9 mouse cellular contexts compared by ENCODE assay signal in the genomic region with DNA sequence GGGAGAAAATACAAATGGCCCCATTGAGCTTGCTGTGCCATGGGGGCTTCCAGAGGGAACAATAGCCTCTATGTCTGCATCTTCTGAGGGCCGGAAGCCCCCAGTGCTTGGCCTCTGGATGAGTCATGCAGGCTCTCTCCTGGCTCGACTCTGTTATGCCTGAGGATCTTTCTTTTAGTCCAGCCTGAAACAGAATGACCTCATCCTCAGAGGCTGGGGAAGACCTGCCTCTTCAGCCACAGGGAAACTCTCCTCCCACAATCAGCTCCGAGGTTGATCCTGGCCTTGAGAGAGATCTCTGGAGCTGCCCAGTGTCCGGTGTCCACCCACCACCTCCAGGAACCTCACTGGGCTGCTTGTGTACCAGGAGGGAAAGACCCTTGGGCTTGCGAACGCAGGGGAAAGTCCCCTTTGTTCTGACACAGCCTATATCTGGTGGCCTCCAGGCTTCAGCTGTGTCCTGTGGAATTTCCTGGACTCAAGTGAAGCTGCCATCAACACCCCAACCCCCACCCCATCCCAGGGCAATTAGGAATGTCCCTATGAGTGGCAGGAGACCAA.
DNase-seq lines count a peak whose midpoint lies in the region; ATAC-seq lines count a peak whose summit lies in the region.
"Had no signal": no experiment of that assay in that cellular context is flagged by ENCODE, and none has a peak within 500 bp of the region (broad histone marks: within the 10 kb centered on the region; RNA-seq: fewer than 3 reads in every experiment).

No protein-coding gene starts in this region.

- H3K36me3 ChIP-seq in heart, embryonic 10.5 days = no peaks in the 10 kb centered on the region
- H3K36me3 ChIP-seq in midbrain, embryonic 13.5 days = no peaks in the 10 kb centered on the region
- H3K36me3 ChIP-seq: neural tube, embryonic 12.5 days had no signal

- H3K9ac ChIP-seq in midbrain, embryonic 13.5 days (replicated peaks) = no peak overlapping the region
- H3K9ac ChIP-seq: neural tube, embryonic 12.5 days had no signal

- no peak overlapping the region for H3K4me3 ChIP-seq in heart, embryonic 10.5 days
- H3K4me3 ChIP-seq in midbrain, embryonic 13.5 days (replicated peaks) = no peak overlapping the region
- H3K4me3 ChIP-seq: neural tube, embryonic 12.5 days had no signal

- H3K4me2 ChIP-seq in midbrain, embryonic 13.5 days (replicated peaks) = no peak overlapping the region
- H3K4me2 ChIP-seq: neural tube, embryonic 12.5 days had no signal

- 0 out of 2 replicates have a peak, but pooled peaks have one; percentile 30 for ATAC-seq in midbrain, embryonic 13.5 days

- 21% methylated on average over 6 of the region's 6 CpGs for WGBS in heart, embryonic 10.5 days
- WGBS in midbrain, embryonic 13.5 days = 64% methylated on average over 6 of the region's 6 CpGs

- peak; percentile 96 for DNase-seq in Muller cell, postnatal 12 days (ENCODE audit: inconsistent ontology term)
- DNase-seq in brain, adult 2 months (ENCODE audit: low read depth, low spot score) = peak; percentile 36
- DNase-seq in heart, embryonic 10.5 days (ENCODE audit: low spot score) = peak; percentile 86
- DNase-seq in kidney, postnatal 10 days = peak; percentile 67
- DNase-seq in layer of hippocampus, adult 11-12 months (ENCODE audit: low spot score) = no peak
- no peak for DNase-seq in spleen, postnatal 4 days (ENCODE audit: low spot score in 2 of 2)
- DNase-seq in layer of hippocampus, adult 9-11 months = no peak

- peak overlapping the region; percentile 83 for H3K27ac ChIP-seq in heart, embryonic 10.5 days
- H3K27ac ChIP-seq in midbrain, embryonic 13.5 days = no peak overlapping the region
- H3K27ac ChIP-seq: neural tube, embryonic 12.5 days had no signal

- no peaks in the 10 kb centered on the region for H3K9me3 ChIP-seq in heart, embryonic 10.5 days
- H3K9me3 ChIP-seq in midbrain, embryonic 13.5 days = no peaks in the 10 kb centered on the region
- H3K9me3 ChIP-seq: neural tube, embryonic 12.5 days had no signal

- H3K27me3 ChIP-seq in heart, embryonic 10.5 days (ENCODE audit: insufficient read depth, poor library complexity, severe bottlenecking) = no peaks in the 10 kb centered on the region
- H3K27me3 ChIP-seq in midbrain, embryonic 13.5 days = no peaks in the 10 kb centered on the region
- H3K27me3 ChIP-seq: neural tube, embryonic 12.5 days had no signal

- peaks cover 19% of the 10 kb centered on the region for H3K4me1 ChIP-seq in heart, embryonic 10.5 days
- no peaks in the 10 kb centered on the region for H3K4me1 ChIP-seq in midbrain, embryonic 13.5 days (replicated peaks)

Comparison
In these comparisons a context has a peak if more than half of its experiments do, and no peak if none do; other contexts are left out.
1. DNase-seq: peak in Muller cell, postnatal 12 days (single experiment), brain, adult 2 months (single experiment), heart, embryonic 10.5 days (single experiment) and kidney, postnatal 10 days (single experiment); none in layer of hippocampus, adult 11-12 months (single experiment), spleen, postnatal 4 days (0 of 2) and layer of hippocampus, adult 9-11 months (single experiment).